Mouse (Mus musculus) gastrocnemius, postnatal 4 days (tissue): ENCODE data around the gene Plxnc1. TPM values are rescaled to one million over a fixed set of nuclear protein-coding genes. Genes with fewer than 3 reads are reported as not detected.

Source experiments
- DNase-seq, 2 experiments: peaks; one replicate each; pipeline ENCODE4 v3.0.0; 2021 to 2022; ENCODE audit warnings: low spot score in 2 of 2, mixed read lengths in 2 of 2
- total RNA-seq, 2 experiments: library from RNA; stranded (reverse); gene quantifications; 2 replicates each; pipeline ENCODE4 v1.2.3; 2021

The Plxnc1 gene
- total RNA-seq, 2 experiments from 2014 or later: 4.2 to 4.6 TPM

GRCm38 (mm10) chr10:94957705-94958104 lies 13.1 kb upstream of the Plxnc1 start:
- DNase-seq: no peak

GRCm38 (mm10) chr10:94947915-94948675 lies 3.5 kb upstream of the Plxnc1 start:
- no peak for DNase-seq

- no peak for DNase-seq
These were observed 2.8 kb upstream of the Plxnc1 start for GRCm38 (mm10) chr10:94947386-94947785.

GRCm38 (mm10) chr10:94945206-94945711 lies 624 bp upstream of the Plxnc1 start:
- DNase-seq: peak; percentile 44

GRCm38 (mm10) chr10:94943846-94944690 lies 567 bp downstream of the Plxnc1 start:
- peak; percentile 49 to 61 for DNase-seq

GRCm38 (mm10) chr10:94943401-94943845 lies 1.2 kb downstream of the Plxnc1 start:
- peak; percentile 41 to 46 for DNase-seq

GRCm38 (mm10) chr10:94942449-94943041 lies 2.1 kb downstream of the Plxnc1 start:
- peak in 1 of 2 experiments; percentile 39 for DNase-seq

- DNase-seq: no peak
These were observed 3.1 kb downstream of the Plxnc1 start for GRCm38 (mm10) chr10:94941551-94941950.

- no peak for DNase-seq
These were observed 3.8 kb downstream of the Plxnc1 start for GRCm38 (mm10) chr10:94940786-94941185.

- DNase-seq: no peak
These were observed 4.6 kb downstream of the Plxnc1 start for GRCm38 (mm10) chr10:94940061-94940460.

GRCm38 (mm10) chr10:94938899-94939298 lies 5.7 kb downstream of the Plxnc1 start:
- no peak for DNase-seq

- DNase-seq: no peak
These were observed 6.3 kb downstream of the Plxnc1 start for GRCm38 (mm10) chr10:94938320-94938719.

- no peak for DNase-seq
These were observed 9.4 kb downstream of the Plxnc1 start for GRCm38 (mm10) chr10:94935270-94935669.

- no peak for DNase-seq
These were observed 10.5 kb downstream of the Plxnc1 start for GRCm38 (mm10) chr10:94934151-94934614.

- DNase-seq: no peak
These were observed 12.4 kb downstream of the Plxnc1 start for GRCm38 (mm10) chr10:94931961-94932832.

- DNase-seq: no peak
These were observed 16.5 kb downstream of the Plxnc1 start for GRCm38 (mm10) chr10:94928164-94928563.

- DNase-seq: no peak
These were observed 18.3 kb downstream of the Plxnc1 start for GRCm38 (mm10) chr10:94926297-94926696.

- no peak for DNase-seq
These were observed 19.8 kb downstream of the Plxnc1 start for GRCm38 (mm10) chr10:94924878-94925277.

GRCm38 (mm10) chr10:94924450-94924849 lies 20.2 kb downstream of the Plxnc1 start:
- DNase-seq: no peak

- no peak for DNase-seq
These were observed 21.3 kb downstream of the Plxnc1 start for GRCm38 (mm10) chr10:94923337-94923762.
